Mouse (Mus musculus): ENCODE measurements around the gene Vps45. TPM values are rescaled to one million over a fixed set of nuclear protein-coding genes. Genes with fewer than 3 reads are reported as not detected.

The Vps45 gene
- polyA plus RNA-seq, 1 experiment from 2014 or later = 35.8 TPM

DNA sequence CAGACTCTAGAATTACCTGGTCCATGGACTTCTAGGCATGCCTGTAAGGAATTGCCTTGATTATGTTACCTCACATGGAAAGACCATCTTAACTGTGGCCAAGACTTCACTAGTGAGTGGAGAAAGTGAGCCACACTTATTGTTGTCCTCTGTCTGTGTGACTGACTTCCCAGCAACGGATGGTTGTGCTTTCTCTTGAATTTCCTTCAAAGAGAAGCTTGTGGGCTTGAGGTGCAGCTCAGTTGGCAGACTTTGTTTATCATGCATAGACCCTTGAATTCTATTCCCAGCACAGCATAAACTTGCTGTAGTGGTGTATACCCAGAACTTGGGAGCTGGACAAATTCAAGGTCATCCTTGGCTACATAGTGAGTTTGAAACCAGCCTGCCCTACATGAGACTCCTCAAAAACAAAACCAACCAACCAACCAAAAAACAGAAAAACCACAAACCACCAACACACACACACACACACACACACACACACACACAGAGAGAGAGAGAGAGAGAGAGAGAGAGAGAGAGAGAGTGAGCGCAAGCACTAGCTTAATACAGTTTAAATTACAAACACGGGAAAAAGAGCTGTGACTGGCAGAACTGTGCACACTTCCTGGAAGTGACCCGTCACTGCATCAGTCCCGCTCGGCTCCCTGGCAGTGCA, 26.1 kb downstream of the Vps45 start:
- 74% methylated on average over 6 of the region's 6 CpGs for whole genome bisulfite sequencing
- no peaks in the 10 kb centered on the region for H3K27me3 ChIP-seq

DNA sequence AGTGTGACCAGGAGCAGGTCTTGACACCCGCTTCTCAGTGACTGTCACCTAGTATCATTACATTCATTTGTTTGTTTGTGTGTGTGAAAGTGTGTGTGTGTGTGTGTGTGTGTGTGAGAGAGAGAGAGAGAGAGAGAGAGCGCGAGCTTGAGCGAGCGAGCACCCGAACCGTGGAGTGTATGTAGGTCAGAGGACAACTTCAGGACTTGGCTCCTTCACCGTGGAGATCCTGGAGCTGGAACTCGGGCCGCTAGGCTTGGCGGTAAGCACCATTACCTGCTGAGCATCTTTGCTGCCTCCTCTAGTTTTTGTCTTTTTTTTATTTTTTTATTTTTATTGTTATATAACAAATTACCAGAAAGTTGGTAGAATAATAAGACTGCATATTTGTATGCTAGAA, 28.5 kb downstream of the Vps45 start:
- Histone ChIP-seq H3K9me3 (no peaks in the 10 kb centered on the region), H3K27ac (no peak overlapping the region), H3K36me3 (peaks cover 16% of the 10 kb centered on the region), H3K4me3 (no peak overlapping the region), H3K4me1 (no peaks in the 10 kb centered on the region), H3K4me2 (no peak overlapping the region), H3K27me3 (no peaks in the 10 kb centered on the region), H3K9ac (no peak overlapping the region)
- no peak for ATAC-seq (ENCODE audit: insufficient number of reproducible peaks, low FRiP score, low TSS enrichment, low read depth)
- 93% methylated on average over 11 of the region's 11 CpGs for WGBS

More for the DNA sequence above, 26.1 kb downstream of the Vps45 start:
- Histone ChIP-seq H3K36me3 (peaks cover 16% of the 10 kb centered on the region), H3K4me3 (no peak overlapping the region), H3K9me3 (no peaks in the 10 kb centered on the region), H3K9ac (no peak overlapping the region), H3K4me2 (no peak overlapping the region), H3K27ac (no peak overlapping the region), H3K4me1 (no peaks in the 10 kb centered on the region)
- ATAC-seq (ENCODE audit: insufficient number of reproducible peaks, low FRiP score, low TSS enrichment, low read depth) = no peak

DNA sequence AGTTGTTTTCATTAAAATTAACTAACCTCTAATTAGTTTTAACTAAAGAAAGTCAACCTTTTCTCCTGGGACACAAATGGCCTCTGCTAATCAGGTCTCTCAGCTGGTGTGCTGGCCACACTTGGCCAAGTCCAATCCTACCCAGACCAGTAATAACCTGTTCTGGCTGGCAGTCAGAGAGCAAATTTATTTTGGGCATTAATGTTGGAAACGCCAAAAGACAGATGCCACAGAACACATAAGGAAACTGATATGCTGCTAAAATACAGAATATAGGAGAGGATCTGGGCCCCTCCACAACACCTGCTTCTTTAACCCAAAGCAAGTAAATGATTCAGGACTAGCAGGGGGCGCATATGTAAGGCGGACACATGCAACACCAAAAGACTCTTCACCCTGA, 28.9 kb downstream of the Vps45 start:
- Histone ChIP-seq H3K27ac (no peak overlapping the region), H3K4me2 (no peak overlapping the region), H3K27me3 (no peaks in the 10 kb centered on the region), H3K36me3 (peaks cover 16% of the 10 kb centered on the region), H3K9ac (no peak overlapping the region), H3K4me3 (no peak overlapping the region), H3K4me1 (no peaks in the 10 kb centered on the region), H3K9me3 (no peaks in the 10 kb centered on the region)
- 82% methylated on average over 3 of the region's 3 CpGs for WGBS
- ATAC-seq (ENCODE audit: insufficient number of reproducible peaks, low FRiP score, low TSS enrichment, low read depth) = no peak

DNA sequence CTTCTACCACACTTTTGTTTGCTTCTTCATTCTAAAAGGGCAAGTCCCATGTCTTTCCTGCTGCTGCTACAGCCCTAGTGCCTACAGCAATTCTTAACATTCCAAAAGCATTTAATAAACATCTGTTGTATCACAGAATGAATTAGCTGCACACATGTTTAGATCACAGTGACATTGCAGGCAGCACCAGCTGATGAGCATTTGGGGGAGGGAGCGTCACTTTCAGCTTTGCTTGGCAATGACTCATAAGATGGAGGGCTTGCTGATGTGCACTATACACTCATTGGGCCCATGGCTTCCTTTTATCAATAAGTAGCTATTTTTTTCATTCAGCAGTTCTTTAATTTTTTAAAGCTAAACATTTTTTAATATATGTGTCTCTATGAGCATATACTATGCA, 30.4 kb downstream of the Vps45 start:
- no peak overlapping the region for H3K27ac ChIP-seq
- ATAC-seq (ENCODE audit: insufficient number of reproducible peaks, low FRiP score, low TSS enrichment, low read depth) = no peak
- no peak overlapping the region for H3K4me3 ChIP-seq
- H3K9ac ChIP-seq = no peak overlapping the region
- 74% methylated on average over 1 of the region's 1 CpGs for WGBS
- H3K9me3 ChIP-seq = no peaks in the 10 kb centered on the region
- H3K36me3 ChIP-seq = peaks cover 10% of the 10 kb centered on the region
- H3K27me3 ChIP-seq = no peaks in the 10 kb centered on the region
- no peaks in the 10 kb centered on the region for H3K4me1 ChIP-seq
- no peak overlapping the region for H3K4me2 ChIP-seq

DNA sequence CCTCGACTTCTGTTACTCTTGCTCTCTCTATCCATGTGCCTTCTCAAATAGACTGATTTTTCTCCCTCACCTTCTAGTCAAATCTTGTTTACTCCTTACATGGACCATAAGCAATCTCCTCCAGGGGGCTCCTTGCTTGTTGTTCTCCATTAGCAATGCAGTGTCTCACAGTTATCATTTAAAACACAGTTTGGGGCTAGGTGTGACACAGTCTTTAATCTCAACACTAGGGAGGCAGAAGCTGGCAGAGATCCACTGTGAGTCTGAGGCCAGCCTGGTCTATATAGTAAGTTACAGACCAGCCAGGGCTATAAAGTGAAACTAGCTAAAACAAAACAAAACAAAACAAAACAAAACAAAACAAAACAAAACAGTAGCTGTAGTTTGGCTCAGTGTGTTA, 31.1 kb downstream of the Vps45 start:
- ATAC-seq (ENCODE audit: insufficient number of reproducible peaks, low FRiP score, low TSS enrichment, low read depth) = no peak
- no peaks in the 10 kb centered on the region for H3K27me3 ChIP-seq
- no peaks in the 10 kb centered on the region for H3K9me3 ChIP-seq
- WGBS = 79% methylated on average over 1 of the region's 1 CpGs
- H3K9ac ChIP-seq = no peak overlapping the region
- no peak overlapping the region for H3K4me2 ChIP-seq
- H3K4me3 ChIP-seq = no peak overlapping the region
- H3K36me3 ChIP-seq = peaks cover 10% of the 10 kb centered on the region
- H3K4me1 ChIP-seq = no peaks in the 10 kb centered on the region
- H3K27ac ChIP-seq = no peak overlapping the region

DNA sequence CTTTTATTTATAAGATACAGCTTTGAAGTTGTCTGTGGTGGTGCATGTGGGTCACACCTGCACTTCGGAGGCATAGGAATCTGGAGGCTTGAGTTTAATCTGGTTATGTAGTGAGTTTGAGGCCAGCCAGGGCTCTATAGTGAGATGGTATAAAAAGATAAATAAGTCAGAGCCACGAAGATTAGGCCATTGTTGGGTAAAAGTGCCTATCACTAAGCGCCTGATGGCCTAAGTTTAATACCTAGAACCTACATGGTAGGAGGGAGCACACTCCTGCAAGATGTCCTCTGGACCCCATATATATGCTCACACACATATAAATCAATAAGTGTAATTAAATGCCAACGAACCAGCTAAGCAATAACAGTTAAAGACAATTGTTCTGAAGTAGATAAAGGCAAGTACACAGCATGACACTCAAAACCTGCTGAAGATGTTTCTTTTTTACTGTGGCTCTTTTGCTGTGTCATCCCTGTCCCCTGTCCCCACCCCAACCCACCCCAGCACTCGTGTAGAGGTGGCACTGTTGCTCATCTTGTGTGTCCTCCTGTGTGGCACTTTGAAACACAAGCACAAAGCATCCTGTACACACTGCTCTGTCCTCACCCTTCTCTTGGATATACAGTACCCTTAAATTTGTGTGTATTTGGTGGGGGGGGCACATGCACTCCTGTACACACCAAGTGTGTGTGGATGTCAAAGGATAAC, 36.7 kb downstream of the Vps45 start:
- Histone ChIP-seq H3K4me1 (no peaks in the 10 kb centered on the region), H3K4me2 (no peak overlapping the region), H3K36me3 (peaks cover 4% of the 10 kb centered on the region; the same call in 1 of the 2 replicates), H3K27ac (no peak overlapping the region), H3K9ac (no peak overlapping the region), H3K9me3 (no peaks in the 10 kb centered on the region), H3K27me3 (no peaks in the 10 kb centered on the region), H3K4me3 (no peak overlapping the region)
- no peak for ATAC-seq (ENCODE audit: insufficient number of reproducible peaks, low FRiP score, low TSS enrichment, low read depth)
- WGBS = 72% methylated on average over 5 of the region's 5 CpGs

DNA sequence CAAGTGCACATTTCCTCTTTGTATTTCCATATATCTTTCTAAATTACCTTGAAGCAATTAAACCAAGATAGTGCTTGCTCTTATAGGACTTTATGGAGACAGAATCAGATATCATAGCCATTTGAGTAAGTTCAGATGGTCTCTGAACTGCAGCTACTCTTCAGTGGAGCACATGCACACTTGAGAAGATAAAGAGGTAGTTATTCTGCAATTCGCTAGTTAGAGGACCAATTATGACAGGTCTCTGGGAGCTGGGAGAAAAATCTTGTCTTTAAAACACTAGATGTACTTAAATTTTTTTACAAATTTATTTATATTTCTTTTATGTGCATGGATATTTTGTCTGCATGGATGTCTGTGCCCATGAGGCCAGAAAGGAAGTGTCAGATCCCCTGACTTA, 37.5 kb downstream of the Vps45 start:
- Histone ChIP-seq H3K4me3 (no peak overlapping the region), H3K4me1 (no peaks in the 10 kb centered on the region), H3K27me3 (no peaks in the 10 kb centered on the region), H3K36me3 (peaks cover 4% of the 10 kb centered on the region; the same call in 1 of the 2 replicates), H3K4me2 (no peak overlapping the region), H3K9ac (no peak overlapping the region), H3K27ac (no peak overlapping the region), H3K9me3 (no peaks in the 10 kb centered on the region)
- 89% methylated on average over 1 of the region's 1 CpGs for WGBS
- ATAC-seq (ENCODE audit: insufficient number of reproducible peaks, low FRiP score, low TSS enrichment, low read depth) = no peak

DNA sequence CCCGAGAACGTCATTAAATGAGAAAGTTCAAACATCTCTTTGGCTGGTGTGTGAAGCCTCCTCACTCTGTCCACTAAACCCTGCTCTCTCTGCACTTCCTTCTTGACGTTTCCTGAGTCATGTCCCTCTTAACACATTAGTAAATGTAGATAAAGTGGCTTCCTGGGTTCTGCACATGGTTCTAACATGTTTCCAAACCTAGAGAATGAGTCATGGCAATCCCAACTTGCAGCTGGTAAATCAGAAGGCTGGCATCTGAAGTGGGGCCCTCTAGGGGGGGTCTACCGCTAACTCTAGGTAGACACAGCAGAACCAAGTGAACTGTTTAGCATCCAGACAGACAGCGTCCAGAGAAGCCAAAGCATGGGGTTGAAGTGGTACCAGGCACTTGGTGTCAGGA, 40.8 kb downstream of the Vps45 start:
- Histone ChIP-seq H3K27ac (no peak overlapping the region), H3K4me2 (no peak overlapping the region), H3K9ac (no peak overlapping the region), H3K27me3 (no peaks in the 10 kb centered on the region), H3K4me1 (no peaks in the 10 kb centered on the region), H3K9me3 (no peaks in the 10 kb centered on the region), H3K36me3 (peaks cover 4% of the 10 kb centered on the region; the same call in 1 of the 2 replicates), H3K4me3 (no peak overlapping the region)
- 72% methylated on average over 5 of the region's 5 CpGs for WGBS
- no peak for ATAC-seq (ENCODE audit: insufficient number of reproducible peaks, low FRiP score, low TSS enrichment, low read depth)

DNA sequence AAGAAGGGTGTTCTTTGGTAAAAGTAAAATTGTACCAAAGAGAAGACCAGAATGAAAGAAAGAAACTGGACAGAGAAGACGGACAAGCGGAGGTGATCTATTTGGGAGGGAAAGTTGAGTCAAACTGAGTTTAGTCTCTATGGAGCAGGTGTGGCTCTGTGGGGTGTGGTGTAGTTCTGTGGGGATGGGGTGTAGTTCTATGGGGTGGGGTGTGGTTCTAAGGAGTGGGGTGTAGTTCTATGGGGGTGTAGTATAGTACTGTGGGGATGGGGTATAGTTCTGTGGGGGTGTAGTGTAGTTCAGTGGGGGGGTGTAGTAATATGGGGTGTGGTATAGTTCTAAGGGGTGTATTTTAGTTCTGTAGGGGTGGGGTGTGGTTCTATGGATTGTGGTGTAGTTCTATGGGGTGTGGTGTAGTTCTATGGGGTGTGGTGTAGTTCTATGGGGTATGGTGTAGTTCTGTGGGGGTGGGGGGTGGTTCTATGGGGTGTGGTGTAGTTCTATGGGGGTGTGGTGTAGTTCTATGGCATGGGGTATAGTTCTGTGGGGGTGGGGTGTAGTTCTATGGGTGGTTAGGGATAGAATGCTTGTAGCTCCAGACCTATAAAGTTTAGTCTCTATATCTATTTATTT, 41.9 kb downstream of the Vps45 start:
- no peak overlapping the region for H3K4me2 ChIP-seq
- H3K9ac ChIP-seq = no peak overlapping the region
- WGBS = 97% methylated on average over 2 of the region's 2 CpGs
- H3K36me3 ChIP-seq = peaks cover 4% of the 10 kb centered on the region; the same call in 1 of the 2 replicates
- H3K4me3 ChIP-seq = no peak overlapping the region
- no peaks in the 10 kb centered on the region for H3K27me3 ChIP-seq
- no peak for ATAC-seq (ENCODE audit: insufficient number of reproducible peaks, low FRiP score, low TSS enrichment, low read depth)
- no peaks in the 10 kb centered on the region for H3K4me1 ChIP-seq
- H3K9me3 ChIP-seq = no peaks in the 10 kb centered on the region
- no peak overlapping the region for H3K27ac ChIP-seq

DNA sequence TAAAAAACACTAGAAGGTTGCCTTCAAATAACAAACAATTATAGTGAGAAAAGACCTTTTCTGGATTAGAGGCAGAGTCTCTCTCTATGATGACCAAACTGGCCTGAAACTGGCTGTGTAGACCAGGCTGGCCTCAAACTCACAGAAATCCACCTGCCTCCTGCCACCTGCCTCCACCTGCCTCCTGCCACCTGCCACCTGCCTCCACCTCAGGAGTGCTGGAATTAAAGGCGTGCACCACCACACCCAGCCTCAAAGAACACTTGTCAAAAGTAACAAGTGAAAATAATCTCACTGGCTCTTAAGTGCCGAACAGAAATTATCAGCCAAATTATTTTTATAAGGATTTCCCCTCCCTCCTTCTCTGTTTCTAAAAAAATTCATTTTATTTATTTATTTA, 42.6 kb downstream of the Vps45 start:
- H3K27ac ChIP-seq = no peak overlapping the region
- no peak overlapping the region for H3K4me2 ChIP-seq
- 82% methylated on average over 2 of the region's 2 CpGs for WGBS
- no peaks in the 10 kb centered on the region for H3K27me3 ChIP-seq
- peaks cover 4% of the 10 kb centered on the region; the same call in 1 of the 2 replicates for H3K36me3 ChIP-seq
- no peak for ATAC-seq (ENCODE audit: insufficient number of reproducible peaks, low FRiP score, low TSS enrichment, low read depth)
- no peaks in the 10 kb centered on the region for H3K4me1 ChIP-seq
- no peak overlapping the region for H3K9ac ChIP-seq
- no peak overlapping the region for H3K4me3 ChIP-seq
- no peaks in the 10 kb centered on the region for H3K9me3 ChIP-seq

DNA sequence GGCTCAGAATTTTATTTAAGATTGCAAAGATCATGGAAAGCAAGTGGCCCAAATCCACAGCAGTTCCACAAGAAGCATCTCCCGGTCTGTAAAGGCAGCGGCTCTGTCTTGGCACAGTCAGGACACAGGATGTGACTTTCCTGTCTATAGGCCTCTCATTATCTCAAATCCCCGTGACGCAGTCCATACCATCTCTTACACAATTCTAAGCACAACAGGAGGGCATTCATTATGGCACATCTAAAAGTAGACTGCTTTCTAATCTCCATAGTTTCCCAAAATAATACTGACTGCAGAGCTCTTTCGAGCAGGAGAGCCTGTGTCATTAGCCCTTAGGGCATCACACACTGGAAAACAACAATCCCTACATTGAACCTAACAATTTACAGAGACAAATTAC, 45.5 kb downstream of the Vps45 start:
- ATAC-seq (ENCODE audit: insufficient number of reproducible peaks, low FRiP score, low TSS enrichment, low read depth) = no peak
- no peaks in the 10 kb centered on the region for H3K9me3 ChIP-seq
- H3K4me3 ChIP-seq = no peak overlapping the region
- H3K9ac ChIP-seq = no peak overlapping the region
- H3K4me2 ChIP-seq = no peak overlapping the region
- H3K4me1 ChIP-seq = no peaks in the 10 kb centered on the region
- 67% methylated on average over 5 of the region's 5 CpGs for WGBS
- no peak overlapping the region for H3K27ac ChIP-seq
- no peaks in the 10 kb centered on the region for H3K27me3 ChIP-seq
- no peaks in the 10 kb centered on the region for H3K36me3 ChIP-seq

DNA sequence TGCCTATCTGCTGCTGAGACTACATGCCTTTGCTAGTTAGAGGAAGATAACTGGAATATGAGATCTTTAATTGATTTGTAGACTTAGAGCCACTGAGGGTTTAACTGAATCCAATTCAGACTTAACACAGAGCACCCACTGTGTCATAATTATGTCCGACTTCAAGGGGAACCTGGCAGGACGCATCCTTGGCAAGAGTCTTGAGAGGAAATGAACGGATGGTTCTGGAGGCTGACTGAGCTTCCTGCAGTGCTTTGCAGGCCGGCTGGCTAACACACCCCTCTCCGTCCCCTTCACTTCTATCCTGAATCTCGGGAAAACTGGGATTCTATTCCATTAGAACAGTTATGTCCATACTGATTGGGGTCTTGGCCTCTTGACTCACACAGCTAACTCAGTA, 49.8 kb downstream of the Vps45 start:
- H3K4me3 ChIP-seq = no peak overlapping the region
- WGBS = 78% methylated on average over 6 of the region's 6 CpGs
- no peak for ATAC-seq (ENCODE audit: insufficient number of reproducible peaks, low FRiP score, low TSS enrichment, low read depth)
- H3K9ac ChIP-seq = no peak overlapping the region
- H3K9me3 ChIP-seq = no peaks in the 10 kb centered on the region
- no peak overlapping the region for H3K27ac ChIP-seq
- H3K4me2 ChIP-seq = no peak overlapping the region
- H3K36me3 ChIP-seq = no peaks in the 10 kb centered on the region
- no peaks in the 10 kb centered on the region for H3K4me1 ChIP-seq
- no peaks in the 10 kb centered on the region for H3K27me3 ChIP-seq
